Mouse (Mus musculus) midbrain, embryonic 13.5 days (tissue): Measurements from ENCODE around the gene Tmem189. TPM values are rescaled to one million over a fixed set of nuclear protein-coding genes. Genes with fewer than 3 reads are reported as not detected.

Experiments
- microRNA-seq: library from miRNA; unstranded; fragments of <30 nt; microRNA quantifications from one replicate; pipeline ENCODE4, GENCODE M21; 2016
- polyA plus RNA-seq: library from polyadenylated mRNA; unstranded; fragments of >200 nt; fragmentation: Nextera tagmentation; extraction: Ambion mirVana; gene quantifications from 2 replicates; pipeline ENCODE4 v1.2.1, GENCODE M21; 2015

Tmem189 gene
- polyA plus RNA-seq, 1 experiment from 2014 or later: 28.0 TPM

Small RNA genes lying within 50 kb of the gene (microRNA-seq; reads per million reads assigned to microRNA genes)
- gene Gm22355: not detected

Other genes with a start within 250 kb of the Tmem189 start
- gene Rnf114, start 197.2 kb downstream of the Tmem189 start, polyA plus RNA-seq: 154 and 165 TPM in 2 replicates
- gene Spata2, start 196.9 kb downstream of the Tmem189 start, polyA plus RNA-seq: 25.1 and 30.2 TPM in 2 replicates
- 5.4 and 5.8 TPM in 2 replicates for gene Snai1, start 151.6 kb downstream of the Tmem189 start, polyA plus RNA-seq
- 298 and 301 TPM in 2 replicates for gene Ube2v1, start 57.7 kb downstream of the Tmem189 start, polyA plus RNA-seq
- 9.8 and 11.2 TPM in 2 replicates for gene Gm20431, start 28.3 kb downstream of the Tmem189 start, polyA plus RNA-seq
- 0.20 TPM in 1 of 2 replicates, not detected in the other for gene Cebpb, start 907 bp downstream of the Tmem189 start, polyA plus RNA-seq
- 102 and 105 TPM in 2 replicates for gene Ptpn1, start 242.2 kb upstream of the Tmem189 start, polyA plus RNA-seq